Mouse (Mus musculus) C2C12 (cell line): ENCODE measurements around the gene Emc6.

Experiments used
- CEBPB ChIP-seq: IDR thresholded peaks from one replicate; pipeline ENCODE4 v1.6.1; 2011; ENCODE audit warnings: low read depth, mild to moderate bottlenecking, control low read depth, moderate library complexity
- CTCF ChIP-seq: IDR thresholded peaks from one replicate; pipeline ENCODE4 v1.5.1; 2011; ENCODE audit not compliant: control insufficient read depth, insufficient read depth, insufficient read length
- MAX ChIP-seq: IDR thresholded peaks from one replicate; pipeline ENCODE4 v1.6.1; 2011; ENCODE audit warnings: mild to moderate bottlenecking, control low read depth
- MYOD1 ChIP-seq: IDR thresholded peaks from one replicate; pipeline ENCODE4 v1.6.1; 2011; ENCODE audit warnings: low read depth; ENCODE audit not compliant: control insufficient read depth, insufficient read length
- USF1 ChIP-seq: IDR thresholded peaks from one replicate; pipeline ENCODE4 v1.6.1; 2011; ENCODE audit warnings: low read depth, mild to moderate bottlenecking, control low read depth, moderate library complexity

DNA sequence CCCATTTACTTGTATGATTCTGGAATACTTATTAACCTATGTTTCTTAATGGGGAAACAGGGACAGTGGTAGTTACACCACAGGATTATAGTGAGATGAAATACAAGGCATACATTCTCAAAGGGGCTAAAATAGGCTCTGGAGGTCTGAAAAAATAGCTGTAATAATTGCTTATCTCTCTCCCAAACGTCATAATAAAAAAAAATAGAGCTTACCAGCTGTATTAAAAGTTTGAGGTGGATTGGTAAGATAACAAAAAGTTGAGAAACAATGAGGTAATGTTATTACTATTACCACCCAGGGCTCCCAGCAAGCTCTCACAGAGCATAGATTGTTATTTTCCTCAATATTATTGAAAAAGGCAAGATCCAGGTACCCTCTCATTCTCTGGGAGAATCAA is 21.4 kb upstream of the Emc6 start:
- TF ChIP-seq CTCF (no peak), MAX (no peak), MYOD1 (no peak), CEBPB (no peak), USF1 (no peak)
